ENCODE assay signal across 17 mouse cellular contexts in genomic region chr12:37985352-37985751, GRCm38 (mm10).
"Had no signal": no experiment of that assay in that cellular context is flagged by ENCODE, and none has a peak within 500 bp of the region (broad histone marks: within the 10 kb centered on the region; RNA-seq: fewer than 3 reads in every experiment).

No protein-coding gene starts in this region.

- DNase-seq: kidney, adult 18-20 months; kidney, adult 9 months; kidney, postnatal 10 days; kidney, postnatal 36 days; layer of hippocampus, postnatal 36 days; liver, embryonic 13.5 days; retina, postnatal 1 day; thymus, adult 18-20 months; thymus, postnatal 36 days had no signal

- H3K27me3 ChIP-seq: liver, embryonic 13.5 days; megakaryocyte, embryonic 14.5 days; midbrain, embryonic 13.5 days; neural tube, embryonic 13.5 days had no signal

- H3K4me3 ChIP-seq: left cerebral cortex, adult 2 months; liver, embryonic 13.5 days; megakaryocyte, embryonic 14.5 days; midbrain, embryonic 10.5 days; midbrain, embryonic 13.5 days; myocyte; neural tube, embryonic 13.5 days had no signal

- H3K4me1 ChIP-seq: liver, embryonic 13.5 days; megakaryocyte, embryonic 14.5 days; midbrain, embryonic 10.5 days; midbrain, embryonic 13.5 days; neural tube, embryonic 13.5 days had no signal

- H3K27ac ChIP-seq: left cerebral cortex, adult 2 months; liver, embryonic 13.5 days; midbrain, embryonic 10.5 days; midbrain, embryonic 13.5 days; neural tube, embryonic 13.5 days had no signal

- H3K9ac ChIP-seq: liver, embryonic 13.5 days; midbrain, embryonic 13.5 days; neural tube, embryonic 13.5 days had no signal

- H3K4me2 ChIP-seq: liver, embryonic 13.5 days; midbrain, embryonic 13.5 days; neural tube, embryonic 13.5 days had no signal

- ATAC-seq: inflammation-experienced regulatory T-cells, adult 6 months; intestine, embryonic 16.5 days; midbrain, embryonic 13.5 days had no signal

- H3K36me3 ChIP-seq: liver, embryonic 13.5 days; midbrain, embryonic 10.5 days; midbrain, embryonic 13.5 days; neural tube, embryonic 13.5 days had no signal

- H3K9me3 ChIP-seq: liver, embryonic 13.5 days; megakaryocyte, embryonic 14.5 days; midbrain, embryonic 10.5 days; midbrain, embryonic 13.5 days; neural tube, embryonic 13.5 days had no signal
